In genomic region chr7:24546634-24547389, GRCm38 (mm10) we compare ENCODE assay signal across 8 mouse cellular contexts. TPM values are rescaled to one million over a fixed set of nuclear protein-coding genes. Genes with fewer than 3 reads are reported as not detected.
A peak's percentile ranks its signal among the peaks of the same experiment; 100 is the strongest.
DNase-seq lines count a peak whose midpoint lies in the region; ATAC-seq and TF ChIP-seq lines count a peak whose summit lies in the region.

No protein-coding gene starts in this region.

- H3K9ac ChIP-seq in CH12.LX (ENCODE audit: insufficient read depth, low read depth), result peak overlapping the region; percentile 93
- H3K9ac ChIP-seq in forebrain, embryonic 11.5 days (ENCODE audit: low read length), result peak overlapping the region; percentile 80
- H3K9ac ChIP-seq in heart, embryonic 16.5 days (ENCODE audit: low read length), result peak overlapping the region; percentile 94
- peak overlapping the region; percentile 93 for H3K9ac ChIP-seq in liver, embryonic 15.5 days
- H3K9ac ChIP-seq in neural tube, embryonic 12.5 days, result peak overlapping the region; percentile 74

- TF ChIP-seq RAD21 in CH12.LX (IDR thresholded peaks at IDR 0.05; ENCODE audit: low read depth, low read length), result no peak

- peak; percentile 99 for DNase-seq in CH12.LX (ENCODE audit: extremely low read depth)
- peak; percentile 99 for DNase-seq in c-Kit-positive CD71-positive TER-119-negative erythroid progenitor cells, embryonic 14.5 days (ENCODE audit: low read depth)
- peak; percentile 100 for DNase-seq in forebrain, embryonic 11.5 days (ENCODE audit: low spot score)
- peak; percentile 99 to 100 for DNase-seq in kidney, postnatal 36 days
- DNase-seq in telencephalon, adult 2 months (ENCODE audit: low read depth, low spot score), result peak; percentile 99

- H3K9me3 ChIP-seq in CH12.LX (replicated peaks; ENCODE audit: low read length), result peaks cover 4% of the 10 kb centered on the region
- no peaks in the 10 kb centered on the region for H3K9me3 ChIP-seq in forebrain, embryonic 11.5 days (ENCODE audit: control insufficient read depth, low read length)
- peaks cover 3% of the 10 kb centered on the region; the same call in 1 of the 2 replicates for H3K9me3 ChIP-seq in heart, embryonic 16.5 days (replicated peaks; ENCODE audit: control insufficient read depth, low read length)
- H3K9me3 ChIP-seq in liver, embryonic 15.5 days (replicated peaks), result no peaks in the 10 kb centered on the region
- H3K9me3 ChIP-seq in neural tube, embryonic 12.5 days, result no peaks in the 10 kb centered on the region

- ATAC-seq in forebrain, embryonic 11.5 days (replicated peaks; ENCODE audit: low FRiP score), result peak; percentile 98
- ATAC-seq in heart, embryonic 16.5 days (replicated peaks; ENCODE audit: extremely low read depth, insufficient read depth, low FRiP score), result peak; percentile 99
- ATAC-seq in liver, embryonic 15.5 days (ENCODE audit: insufficient read depth), result peak; percentile 97
- ATAC-seq in neural tube, embryonic 12.5 days (ENCODE audit: low FRiP score, low read depth), result peak; percentile 96

- under 1% methylated on average over 57 of the region's 57 CpGs for WGBS in forebrain, embryonic 11.5 days
- WGBS in heart, embryonic 16.5 days, result under 1% methylated on average over 57 of the region's 57 CpGs
- WGBS in liver, embryonic 15.5 days (ENCODE audit: insufficient replicate concordance), result 1% methylated on average over 57 of the region's 57 CpGs
- under 1% methylated on average over 57 of the region's 57 CpGs for WGBS in neural tube, embryonic 12.5 days

- H3K4me1 ChIP-seq in CH12.LX (ENCODE audit: control insufficient read depth in 1 of 2, insufficient read depth in 2 of 2), result peaks cover 3 to 46% of the 10 kb centered on the region in 2 experiments; a peak in 3 of 4 replicates
- peaks cover 7% of the 10 kb centered on the region for H3K4me1 ChIP-seq in forebrain, embryonic 11.5 days (replicated peaks; ENCODE audit: control insufficient read depth, insufficient read depth, low read length)
- peaks cover 13% of the 10 kb centered on the region for H3K4me1 ChIP-seq in heart, embryonic 16.5 days (ENCODE audit: control insufficient read depth, insufficient read depth, low read length)
- H3K4me1 ChIP-seq in liver, embryonic 15.5 days (replicated peaks), result peaks cover 31% of the 10 kb centered on the region
- H3K4me1 ChIP-seq in neural tube, embryonic 12.5 days, result peaks cover 17% of the 10 kb centered on the region

- H3K4me2 ChIP-seq in CH12.LX (ENCODE audit: insufficient read depth, low read depth, poor library complexity, severe bottlenecking), result peak overlapping the region; percentile 71
- peak overlapping the region; percentile 70 for H3K4me2 ChIP-seq in forebrain, embryonic 11.5 days (ENCODE audit: low read depth, low read length, severe bottlenecking)
- H3K4me2 ChIP-seq in heart, embryonic 16.5 days (ENCODE audit: low read depth, low read length), result peak overlapping the region; percentile 79
- peak overlapping the region; percentile 82 for H3K4me2 ChIP-seq in liver, embryonic 15.5 days
- H3K4me2 ChIP-seq in neural tube, embryonic 12.5 days (replicated peaks), result peak overlapping the region; percentile 81

- in situ Hi-C loops in CH12.LX (cut with MboI; ENCODE audit: low pct_ligation_motif_present, low pct_unique_long_range_greater_than_20kb, low sequenced_read_pairs), result no loop called here

- peak; percentile 72 for TF ChIP-seq POLR2A in CH12.LX (IDR thresholded peaks at IDR 0.05; ENCODE audit: low read depth, low read length)

- TF ChIP-seq EP300 in CH12.LX (IDR thresholded peaks at IDR 0.05; ENCODE audit: low read length), result no peak

- dilution Hi-C loops in CH12.LX (cut with MboI; ENCODE audit: extremely low pct_ligation_motif_present, extremely low pct_unique_long_range_greater_than_20kb, low sequenced_read_pairs), result no loop called here

- no peaks in the 10 kb centered on the region for H3K27me3 ChIP-seq in CH12.LX (replicated peaks)
- no peaks in the 10 kb centered on the region for H3K27me3 ChIP-seq in forebrain, embryonic 11.5 days (ENCODE audit: control insufficient read depth, insufficient read depth, low read length)
- no peaks in the 10 kb centered on the region for H3K27me3 ChIP-seq in heart, embryonic 16.5 days (ENCODE audit: control insufficient read depth, insufficient read depth, low read length)
- no peaks in the 10 kb centered on the region for H3K27me3 ChIP-seq in liver, embryonic 15.5 days
- H3K27me3 ChIP-seq in neural tube, embryonic 12.5 days (replicated peaks), result no peaks in the 10 kb centered on the region

- peak overlapping the region; percentile 89 for H3K27ac ChIP-seq in CH12.LX (ENCODE audit: insufficient read depth, low read depth)
- peak overlapping the region; percentile 57; the same call in 1 of the 2 replicates for H3K27ac ChIP-seq in forebrain, embryonic 11.5 days (ENCODE audit: low read depth, low read length)
- H3K27ac ChIP-seq in heart, embryonic 16.5 days (ENCODE audit: low read length), result peak overlapping the region; percentile 72
- H3K27ac ChIP-seq in liver, embryonic 15.5 days (replicated peaks), result peak overlapping the region; percentile 72
- H3K27ac ChIP-seq in neural tube, embryonic 12.5 days, result no peak overlapping the region

- H3K36me3 ChIP-seq in CH12.LX (replicated peaks in 1 of 2; ENCODE audit: control insufficient read depth in 1 of 2, insufficient read depth in 1 of 2, low read length in 1 of 2), result peaks cover 21 to 42% of the 10 kb centered on the region in 2 experiments
- H3K36me3 ChIP-seq in forebrain, embryonic 11.5 days (ENCODE audit: control insufficient read depth, insufficient read depth, low read length), result no peaks in the 10 kb centered on the region; the same call in 1 of the 2 replicates
- H3K36me3 ChIP-seq in heart, embryonic 16.5 days (ENCODE audit: control insufficient read depth, insufficient read depth), result peaks cover 10% of the 10 kb centered on the region; the same call in 1 of the 2 replicates
- peaks cover 22% of the 10 kb centered on the region for H3K36me3 ChIP-seq in liver, embryonic 15.5 days (replicated peaks)
- H3K36me3 ChIP-seq in neural tube, embryonic 12.5 days, result peaks cover 16% of the 10 kb centered on the region

- peaks cover 18% of the 10 kb centered on the region for H3K79me2 ChIP-seq in CH12.LX (replicated peaks; ENCODE audit: control insufficient read depth, extremely low read depth, insufficient read depth, poor library complexity, severe bottlenecking)

- no peak for TF ChIP-seq CTCF in CH12.LX (conservative IDR thresholded peaks at IDR 0.05 in 1 of 2, IDR thresholded peaks at IDR 0.05 in 1 of 2; ENCODE audit: low read depth in 2 of 2, low read length in 2 of 2)

- H3K4me3 ChIP-seq in CH12.LX (replicated peaks in 1 of 3; ENCODE audit: low read depth in 2 of 3, low read length in 2 of 3, poor library complexity in 1 of 3), result peak overlapping the region; percentile 70 to 97 (median 89)
- peak overlapping the region; percentile 82 for H3K4me3 ChIP-seq in forebrain, embryonic 11.5 days (ENCODE audit: low read depth, low read length)
- peak overlapping the region; percentile 89 for H3K4me3 ChIP-seq in heart, embryonic 16.5 days (ENCODE audit: low read length)
- peak overlapping the region; percentile 89 for H3K4me3 ChIP-seq in liver, embryonic 15.5 days (replicated peaks)
- H3K4me3 ChIP-seq in neural tube, embryonic 12.5 days, result peak overlapping the region; percentile 76

RNA-seq across cellular contexts. Expression of gene Xrcc1, which starts 0.7 kb away (rescaled TPM):
- total RNA-seq in CH12.LX (2012; rRNA removed) (128 and 136 TPM in 2 replicates), CH12.LX (2014; rRNA removed) (81.7 and 86.3 TPM in 2 replicates)
- 148 and 162 TPM in 2 replicates for polyA plus RNA-seq in CH12.LX (2012; ENCODE audit: insufficient read length, low read depth)
- polyA plus RNA-seq in forebrain, embryonic 11.5 days (2014; fragmentation: Nextera tagmentation; extraction: Ambion mirVana), result 140 and 150 TPM in 2 replicates
- polyA plus RNA-seq in heart, embryonic 16.5 days (2015; fragmentation: Nextera tagmentation; extraction: Ambion mirVana), result 79.7 and 91.5 TPM in 2 replicates
- 41.1 and 48.9 TPM in 2 replicates for polyA plus RNA-seq in liver, embryonic 15.5 days (2015; fragmentation: Nextera tagmentation; extraction: Ambion mirVana)
- 83.4 and 89.8 TPM in 2 replicates for polyA plus RNA-seq in neural tube, embryonic 12.5 days (2016; fragmentation: Nextera tagmentation; extraction: Ambion mirVana)

RNA-seq across cellular contexts. Expression of gene Pinlyp, which starts 0.9 kb away (rescaled TPM):
- total RNA-seq in CH12.LX (2012; rRNA removed) (6.1 and 6.4 TPM in 2 replicates), CH12.LX (2014; rRNA removed) (11.9 and 17.3 TPM in 2 replicates)
- polyA plus RNA-seq in CH12.LX (2012; ENCODE audit: insufficient read length, low read depth), result 6.6 and 7.4 TPM in 2 replicates
- polyA plus RNA-seq in forebrain, embryonic 11.5 days (2014; fragmentation: Nextera tagmentation; extraction: Ambion mirVana), result not detected in 2 replicates
- polyA plus RNA-seq in heart, embryonic 16.5 days (2015; fragmentation: Nextera tagmentation; extraction: Ambion mirVana), result 0.17 TPM in 2 replicates
- not detected in 2 replicates for polyA plus RNA-seq in liver, embryonic 15.5 days (2015; fragmentation: Nextera tagmentation; extraction: Ambion mirVana)
- not detected in 2 replicates for polyA plus RNA-seq in neural tube, embryonic 12.5 days (2016; fragmentation: Nextera tagmentation; extraction: Ambion mirVana)

RNA-seq across cellular contexts. Expression of gene Irgq, which starts 16.3 kb away (rescaled TPM):
- 8.7 and 10.1 TPM in 2 replicates for total RNA-seq in CH12.LX (2012; rRNA removed)
- total RNA-seq in CH12.LX (2014; rRNA removed), result 4.6 and 5.1 TPM in 2 replicates
- polyA plus RNA-seq in CH12.LX (2012; ENCODE audit: insufficient read length, low read depth), result 8.6 and 9.9 TPM in 2 replicates
- polyA plus RNA-seq in forebrain, embryonic 11.5 days (2014; fragmentation: Nextera tagmentation; extraction: Ambion mirVana), result 16.1 and 16.4 TPM in 2 replicates
- 6.1 and 6.8 TPM in 2 replicates for polyA plus RNA-seq in heart, embryonic 16.5 days (2015; fragmentation: Nextera tagmentation; extraction: Ambion mirVana)
- polyA plus RNA-seq in liver, embryonic 15.5 days (2015; fragmentation: Nextera tagmentation; extraction: Ambion mirVana), result 1.6 and 2.0 TPM in 2 replicates
- polyA plus RNA-seq in neural tube, embryonic 12.5 days (2016; fragmentation: Nextera tagmentation; extraction: Ambion mirVana), result 27.5 and 30.7 TPM in 2 replicates

RNA-seq across cellular contexts. Expression of gene AC161166.1, which starts 34.6 kb away (rescaled TPM):
- total RNA-seq in CH12.LX (2012; rRNA removed), result 0.08 and 0.17 TPM in 2 replicates
- not detected in 2 replicates for total RNA-seq in CH12.LX (2014; rRNA removed)
- polyA plus RNA-seq in CH12.LX (2012; ENCODE audit: insufficient read length, low read depth), result 0.26 TPM in 1 of 2 replicates, not detected in the other
- 0.96 and 1.3 TPM in 2 replicates for polyA plus RNA-seq in forebrain, embryonic 11.5 days (2014; fragmentation: Nextera tagmentation; extraction: Ambion mirVana)
- polyA plus RNA-seq in heart, embryonic 16.5 days (2015; fragmentation: Nextera tagmentation; extraction: Ambion mirVana), result 0.26 and 0.35 TPM in 2 replicates
- not detected in 2 replicates for polyA plus RNA-seq in liver, embryonic 15.5 days (2015; fragmentation: Nextera tagmentation; extraction: Ambion mirVana)
- 1.2 and 1.5 TPM in 2 replicates for polyA plus RNA-seq in neural tube, embryonic 12.5 days (2016; fragmentation: Nextera tagmentation; extraction: Ambion mirVana)

RNA-seq across cellular contexts. Expression of gene Zfp428, which starts 40.0 kb away (rescaled TPM):
- 11.1 and 14.1 TPM in 2 replicates for total RNA-seq in CH12.LX (2012; rRNA removed)
- total RNA-seq in CH12.LX (2014; rRNA removed), result 16.0 and 20.4 TPM in 2 replicates
- polyA plus RNA-seq in CH12.LX (2012; ENCODE audit: insufficient read length, low read depth), result 14.3 and 15.1 TPM in 2 replicates
- 109 and 114 TPM in 2 replicates for polyA plus RNA-seq in forebrain, embryonic 11.5 days (2014; fragmentation: Nextera tagmentation; extraction: Ambion mirVana)
- 40.9 and 43.0 TPM in 2 replicates for polyA plus RNA-seq in heart, embryonic 16.5 days (2015; fragmentation: Nextera tagmentation; extraction: Ambion mirVana)
- 4.2 and 4.5 TPM in 2 replicates for polyA plus RNA-seq in liver, embryonic 15.5 days (2015; fragmentation: Nextera tagmentation; extraction: Ambion mirVana)
- polyA plus RNA-seq in neural tube, embryonic 12.5 days (2016; fragmentation: Nextera tagmentation; extraction: Ambion mirVana), result 172 and 176 TPM in 2 replicates
